ENCODE assay signal across 10 mouse cellular contexts in the genomic region with DNA sequence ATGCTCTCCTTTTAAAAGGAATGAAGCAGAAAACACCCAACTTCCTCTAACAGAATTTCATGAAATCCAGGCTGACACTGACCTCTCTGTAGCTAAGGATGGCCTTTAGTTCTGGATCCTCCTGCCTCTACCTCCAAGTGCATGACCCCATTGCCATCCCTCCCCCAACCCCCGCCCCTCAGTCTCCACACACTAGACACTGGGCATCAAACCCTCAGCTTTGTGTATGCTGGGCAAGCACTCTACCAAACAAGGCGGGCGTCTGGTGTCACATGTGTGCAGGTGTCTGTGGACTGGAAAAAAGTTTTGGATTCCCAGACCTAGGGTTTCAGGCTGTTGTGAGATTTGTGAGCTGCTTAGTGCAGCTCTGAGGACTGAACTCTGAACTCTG. TPM values are rescaled to one million over a fixed set of nuclear protein-coding genes. Genes with fewer than 3 reads are reported as not detected.
DNase-seq lines count a peak whose midpoint lies in the region; ATAC-seq and TF ChIP-seq lines count a peak whose summit lies in the region.
"Had no signal": no experiment of that assay in that cellular context is flagged by ENCODE, and none has a peak within 500 bp of the region (broad histone marks: within the 10 kb centered on the region; RNA-seq: fewer than 3 reads in every experiment).

No protein-coding gene starts in this region.

- ATAC-seq in forebrain, postnatal 0 days = peak; percentile 52
- ATAC-seq in stomach, embryonic 16.5 days (ENCODE audit: insufficient read depth, low FRiP score) = 0 out of 2 replicates have a peak, but pooled peaks have one; percentile 4

- no peak for TF ChIP-seq CTCF in layer of hippocampus, adult 2 months (conservative IDR thresholded peaks at IDR 0.05)
- no peak for TF ChIP-seq CTCF in forebrain, postnatal 0 days (IDR thresholded peaks at IDR 0.05; ENCODE audit: low read depth)

- WGBS in forebrain, postnatal 0 days = 35% methylated on average over 3 of the region's 3 CpGs
- WGBS in midbrain, embryonic 10.5 days = 65% methylated on average over 3 of the region's 3 CpGs
- WGBS in stomach, embryonic 16.5 days = 59% methylated on average over 3 of the region's 3 CpGs

- peak overlapping the region; percentile 85 for H3K27ac ChIP-seq in layer of hippocampus, adult 2 months
- H3K27ac ChIP-seq in forebrain, postnatal 0 days (ENCODE audit: low read depth, low read length) = peak overlapping the region; percentile 81
- peak overlapping the region; percentile 86 for H3K27ac ChIP-seq in midbrain, embryonic 10.5 days (replicated peaks)
- H3K27ac ChIP-seq in stomach, embryonic 16.5 days (ENCODE audit: low read length) = no peak overlapping the region

- H3K36me3 ChIP-seq in forebrain, postnatal 0 days (ENCODE audit: insufficient read depth) = no peaks in the 10 kb centered on the region
- no peaks in the 10 kb centered on the region for H3K36me3 ChIP-seq in midbrain, embryonic 10.5 days
- H3K36me3 ChIP-seq in stomach, embryonic 16.5 days (ENCODE audit: control insufficient read depth, insufficient read depth, low read length) = no peaks in the 10 kb centered on the region

- H3K4me3 ChIP-seq in layer of hippocampus, adult 2 months = no peak overlapping the region
- no peak overlapping the region for H3K4me3 ChIP-seq in forebrain, postnatal 0 days (ENCODE audit: low read depth, low read length)
- peak overlapping the region; percentile 33 for H3K4me3 ChIP-seq in midbrain, embryonic 10.5 days
- no peak overlapping the region for H3K4me3 ChIP-seq in stomach, embryonic 16.5 days (replicated peaks; ENCODE audit: low read length)

- H3K27me3 ChIP-seq in forebrain, postnatal 0 days (ENCODE audit: insufficient read depth, low read length) = no peaks in the 10 kb centered on the region
- no peaks in the 10 kb centered on the region for H3K27me3 ChIP-seq in midbrain, embryonic 10.5 days (ENCODE audit: low read depth, poor library complexity, severe bottlenecking)
- no peaks in the 10 kb centered on the region for H3K27me3 ChIP-seq in stomach, embryonic 16.5 days (ENCODE audit: control insufficient read depth, insufficient read depth, low read length)

- no peak overlapping the region for H3K9ac ChIP-seq in forebrain, postnatal 0 days
- H3K9ac ChIP-seq in stomach, embryonic 16.5 days (ENCODE audit: low read length) = no peak overlapping the region

- DNase-seq in layer of hippocampus, adult 2 months (ENCODE audit: low spot score in 2 of 2) = no peak
- no peak for DNase-seq in layer of hippocampus, postnatal 10 days (ENCODE audit: low spot score in 2 of 2)
- no peak for DNase-seq in forebrain, postnatal 0 days
- DNase-seq in midbrain, embryonic 10.5 days (ENCODE audit: low spot score) = no peak
- no peak for DNase-seq in testis, postnatal 14 days (ENCODE audit: low spot score)
- DNase-seq in cerebellum, postnatal 25 days = no peak
- no peak for DNase-seq in spleen, adult 12 weeks (ENCODE audit: low spot score)
- DNase-seq: heart, postnatal 4 days; lung, postnatal 4 days had no signal

- no peaks in the 10 kb centered on the region for H3K9me3 ChIP-seq in forebrain, postnatal 0 days (ENCODE audit: low read length)
- no peaks in the 10 kb centered on the region for H3K9me3 ChIP-seq in midbrain, embryonic 10.5 days (replicated peaks)
- H3K9me3 ChIP-seq in stomach, embryonic 16.5 days (replicated peaks; ENCODE audit: control insufficient read depth, low read length) = no peaks in the 10 kb centered on the region

- H3K4me2 ChIP-seq in forebrain, postnatal 0 days (ENCODE audit: low read depth) = no peak overlapping the region
- no peak overlapping the region for H3K4me2 ChIP-seq in stomach, embryonic 16.5 days (ENCODE audit: low read depth, low read length)

- H3K4me1 ChIP-seq in forebrain, postnatal 0 days (ENCODE audit: insufficient read depth) = no peaks in the 10 kb centered on the region; the same call in 1 of the 2 replicates
- H3K4me1 ChIP-seq in midbrain, embryonic 10.5 days = peaks cover 19% of the 10 kb centered on the region
- no peaks in the 10 kb centered on the region for H3K4me1 ChIP-seq in stomach, embryonic 16.5 days (ENCODE audit: control insufficient read depth, insufficient read depth, low read length)

RNA-seq across cellular contexts. Expression of gene Nwd1, which starts 9.0 kb away (rescaled TPM):
- total RNA-seq in layer of hippocampus, adult 2 months (2021) = 10 to 100 TPM; 51.1 to 52.1 TPM
- 10 to 100 TPM; 31.9 to 37.4 TPM for total RNA-seq in layer of hippocampus, postnatal 10 days (2021)
- 24.4 and 25.5 TPM in 2 replicates for total RNA-seq in forebrain, postnatal 0 days (2014; rRNA removed)
- polyA plus RNA-seq in forebrain, postnatal 0 days (2015; fragmentation: Nextera tagmentation; extraction: Ambion mirVana) = 1.1 and 1.9 TPM in 2 replicates
- not detected in 2 replicates for polyA plus RNA-seq in midbrain, embryonic 10.5 days (2016; fragmentation: Nextera tagmentation; extraction: Ambion mirVana)
- 0.09 and 0.51 TPM in 2 replicates for polyA plus RNA-seq in stomach, embryonic 16.5 days (2015; fragmentation: Nextera tagmentation; extraction: Ambion mirVana)
